ENCODE assay signal across 8 mouse cellular contexts in genomic region chr13:24936772-24937107, GRCm38 (mm10). TPM values are rescaled to one million over a fixed set of nuclear protein-coding genes. Genes with fewer than 3 reads are reported as not detected.
DNase-seq lines count a peak whose midpoint lies in the region; ATAC-seq and TF ChIP-seq lines count a peak whose summit lies in the region.

No protein-coding gene starts in this region.

- TF ChIP-seq RAD21 in CH12.LX (IDR thresholded peaks at IDR 0.05; ENCODE audit: low read depth, low read length): no peak

- WGBS in heart, embryonic 11.5 days (ENCODE audit: insufficient replicate concordance): 41% methylated on average over 5 of the region's 5 CpGs
- 50% methylated on average over 5 of the region's 5 CpGs for WGBS in forebrain, embryonic 14.5 days
- WGBS in liver, embryonic 15.5 days (ENCODE audit: insufficient replicate concordance): 30% methylated on average over 5 of the region's 5 CpGs

- no peaks in the 10 kb centered on the region; the same call in 1 of the 2 replicates for H3K4me1 ChIP-seq in heart, embryonic 11.5 days (ENCODE audit: control insufficient read depth, insufficient read depth, low read length)
- peaks cover 0 to 10% of the 10 kb centered on the region in 2 experiments; a peak in 2 of 4 replicates for H3K4me1 ChIP-seq in CH12.LX (ENCODE audit: control insufficient read depth in 1 of 2, insufficient read depth in 2 of 2)
- peaks cover 4% of the 10 kb centered on the region; the same call in 1 of the 2 replicates for H3K4me1 ChIP-seq in forebrain, embryonic 14.5 days (ENCODE audit: control insufficient read depth, insufficient read depth, low read length)
- peaks cover 15% of the 10 kb centered on the region for H3K4me1 ChIP-seq in liver, embryonic 15.5 days (replicated peaks)

- H3K27me3 ChIP-seq in heart, embryonic 11.5 days (ENCODE audit: control insufficient read depth, insufficient read depth, low read length): no peaks in the 10 kb centered on the region
- H3K27me3 ChIP-seq in CH12.LX (replicated peaks): peaks cover 13% of the 10 kb centered on the region
- no peaks in the 10 kb centered on the region for H3K27me3 ChIP-seq in forebrain, embryonic 14.5 days (replicated peaks; ENCODE audit: control insufficient read depth, insufficient read depth, low read length)
- peaks cover 55% of the 10 kb centered on the region for H3K27me3 ChIP-seq in liver, embryonic 15.5 days

- no peaks in the 10 kb centered on the region for H3K36me3 ChIP-seq in heart, embryonic 11.5 days (ENCODE audit: control insufficient read depth, insufficient read depth, low read length)
- H3K36me3 ChIP-seq in CH12.LX (replicated peaks in 1 of 2; ENCODE audit: control insufficient read depth in 1 of 2, insufficient read depth in 1 of 2, low read length in 1 of 2): no peaks in the 10 kb centered on the region
- H3K36me3 ChIP-seq in forebrain, embryonic 14.5 days (ENCODE audit: control insufficient read depth, insufficient read depth, low read length): no peaks in the 10 kb centered on the region
- no peaks in the 10 kb centered on the region for H3K36me3 ChIP-seq in liver, embryonic 15.5 days (replicated peaks)

- dilution Hi-C loops in CH12.LX (cut with MboI; ENCODE audit: extremely low pct_ligation_motif_present, extremely low pct_unique_long_range_greater_than_20kb, low sequenced_read_pairs): no loop called here

- peak overlapping the region; percentile 83 for H3K4me2 ChIP-seq in heart, embryonic 11.5 days
- H3K4me2 ChIP-seq in CH12.LX (ENCODE audit: insufficient read depth, low read depth, poor library complexity, severe bottlenecking): peak overlapping the region; percentile 80
- H3K4me2 ChIP-seq in forebrain, embryonic 14.5 days (ENCODE audit: low read length): peak overlapping the region; percentile 81
- H3K4me2 ChIP-seq in liver, embryonic 15.5 days: peak overlapping the region; percentile 72

- no peaks in the 10 kb centered on the region; the same call in 1 of the 2 replicates for H3K79me2 ChIP-seq in CH12.LX (replicated peaks; ENCODE audit: control insufficient read depth, extremely low read depth, insufficient read depth, poor library complexity, severe bottlenecking)

- in situ Hi-C loops in CH12.LX (cut with MboI; ENCODE audit: low pct_ligation_motif_present, low pct_unique_long_range_greater_than_20kb, low sequenced_read_pairs): loop anchor here (5.0 kb wide), 1 partner anchor 46 kb away; no protein-coding TSS in a partner anchor

- TF ChIP-seq EP300 in CH12.LX (IDR thresholded peaks at IDR 0.05; ENCODE audit: low read length): no peak

- H3K9me3 ChIP-seq in heart, embryonic 11.5 days (replicated peaks; ENCODE audit: control insufficient read depth, low read length): no peaks in the 10 kb centered on the region
- no peaks in the 10 kb centered on the region for H3K9me3 ChIP-seq in CH12.LX (replicated peaks; ENCODE audit: low read length)
- H3K9me3 ChIP-seq in forebrain, embryonic 14.5 days (replicated peaks; ENCODE audit: control insufficient read depth, low read length): no peaks in the 10 kb centered on the region
- no peaks in the 10 kb centered on the region for H3K9me3 ChIP-seq in liver, embryonic 15.5 days (replicated peaks)

- no peak for TF ChIP-seq POLR2A in CH12.LX (IDR thresholded peaks at IDR 0.05; ENCODE audit: low read depth, low read length)

- peak overlapping the region; percentile 93 for H3K9ac ChIP-seq in heart, embryonic 11.5 days (ENCODE audit: low read depth, low read length)
- peak overlapping the region; percentile 82; the same call in 1 of the 2 replicates for H3K9ac ChIP-seq in CH12.LX (ENCODE audit: insufficient read depth, low read depth)
- H3K9ac ChIP-seq in forebrain, embryonic 14.5 days (ENCODE audit: low read length): peak overlapping the region; percentile 88
- H3K9ac ChIP-seq in liver, embryonic 15.5 days: peak overlapping the region; percentile 56; the same call in 1 of the 2 replicates

- no peak for DNase-seq in heart, adult 11 months
- no peak for DNase-seq in CH12.LX (ENCODE audit: extremely low read depth)
- DNase-seq in forebrain, embryonic 14.5 days (ENCODE audit: low spot score): no peak
- DNase-seq in B cell, adult 2 months: no peak
- DNase-seq in urinary bladder, postnatal 10 days (ENCODE audit: low spot score): no peak
- DNase-seq in kidney, postnatal 25 days: no peak

- no peak for TF ChIP-seq CTCF in CH12.LX (conservative IDR thresholded peaks at IDR 0.05 in 1 of 2, IDR thresholded peaks at IDR 0.05 in 1 of 2; ENCODE audit: low read depth in 2 of 2, low read length in 2 of 2)

- H3K27ac ChIP-seq in heart, embryonic 11.5 days (ENCODE audit: low read depth, low read length): no peak overlapping the region
- no peak overlapping the region for H3K27ac ChIP-seq in CH12.LX (ENCODE audit: insufficient read depth, low read depth)
- H3K27ac ChIP-seq in forebrain, embryonic 14.5 days (ENCODE audit: low read depth, low read length): no peak overlapping the region
- no peak overlapping the region for H3K27ac ChIP-seq in liver, embryonic 15.5 days (replicated peaks)

- peak overlapping the region; percentile 89 for H3K4me3 ChIP-seq in heart, embryonic 11.5 days (ENCODE audit: low read depth, low read length)
- H3K4me3 ChIP-seq in CH12.LX (replicated peaks in 1 of 3; ENCODE audit: low read depth in 2 of 3, low read length in 2 of 3, poor library complexity in 1 of 3): peak overlapping the region; percentile 50 to 90 (median 61)
- peak overlapping the region; percentile 85 for H3K4me3 ChIP-seq in forebrain, embryonic 14.5 days (ENCODE audit: low read depth, low read length)
- peak overlapping the region; percentile 65 for H3K4me3 ChIP-seq in liver, embryonic 15.5 days (replicated peaks)

- no peak for ATAC-seq in heart, embryonic 11.5 days (replicated peaks; ENCODE audit: insufficient number of reproducible peaks, low FRiP score, low TSS enrichment)
- ATAC-seq in forebrain, embryonic 14.5 days: peak; percentile 19
- ATAC-seq in liver, embryonic 15.5 days (ENCODE audit: insufficient read depth): no peak

TF ChIP-seq in CH12.LX, 34 proteins besides CTCF, POLR2A, EP300 and RAD21:
- TF ChIP-seq SMC3 (IDR thresholded peaks at IDR 0.05; ENCODE audit: low read depth, low read length) (no peak), TBP (conservative IDR thresholded peaks at IDR 0.05; ENCODE audit: low read depth, low read length) (no peak), MEF2A (IDR thresholded peaks at IDR 0.05; ENCODE audit: borderline replicate concordance, low read depth, low read length) (no peak), HCFC1 (IDR thresholded peaks at IDR 0.05; ENCODE audit: low read depth, low read length) (no peak), POLR2AphosphoS2 (IDR thresholded peaks at IDR 0.05; ENCODE audit: low read depth, low read length) (no peak), ETS1 (conservative IDR thresholded peaks at IDR 0.05; ENCODE audit: low read depth, low read length) (no peak), CHD2 (IDR thresholded peaks at IDR 0.05; ENCODE audit: low read length) (no peak), ZNF384 (IDR thresholded peaks at IDR 0.05; ENCODE audit: low read depth, low read length) (no peak), ZMIZ1 (IDR thresholded peaks at IDR 0.05; ENCODE audit: low read depth, low read length) (no peak), GABPA (IDR thresholded peaks at IDR 0.05; ENCODE audit: insufficient replicate concordance, low read depth, low read length) (no peak), USF2 (conservative IDR thresholded peaks at IDR 0.05; ENCODE audit: low read depth, low read length) (no peak), E2F4 (IDR thresholded peaks at IDR 0.05; ENCODE audit: insufficient replicate concordance, low read depth, low read length) (no peak), MAFK (IDR thresholded peaks at IDR 0.05; ENCODE audit: insufficient replicate concordance, low read length) (no peak), IRF4 (IDR thresholded peaks at IDR 0.05; ENCODE audit: low read depth, low read length) (no peak), MYC (IDR thresholded peaks at IDR 0.05; ENCODE audit: low read depth, low read length) (no peak), JUN (IDR thresholded peaks at IDR 0.05; ENCODE audit: insufficient read depth, low read depth, low read length) (no peak)
TF ChIP-seq in CH12.LX: peak in this region for 0.

RNA-seq across cellular contexts. Expression of gene Aldh5a1, which starts 0.7 kb away (rescaled TPM):
- 7.9 and 8.1 TPM in 2 replicates for polyA plus RNA-seq in heart, embryonic 11.5 days (2014; fragmentation: Nextera tagmentation; extraction: Ambion mirVana)
- total RNA-seq in CH12.LX (2012; rRNA removed) (1.6 and 2.4 TPM in 2 replicates), CH12.LX (2014; rRNA removed) (0.36 and 0.50 TPM in 2 replicates)
- 0.93 and 1.3 TPM in 2 replicates for polyA plus RNA-seq in CH12.LX (2012; ENCODE audit: insufficient read length, low read depth)
- 7.5 and 8.0 TPM in 2 replicates for polyA plus RNA-seq in forebrain, embryonic 14.5 days (2014; fragmentation: Nextera tagmentation; extraction: Ambion mirVana)
- polyA plus RNA-seq in liver, embryonic 15.5 days (2015; fragmentation: Nextera tagmentation; extraction: Ambion mirVana): 3.5 and 4.0 TPM in 2 replicates

RNA-seq across cellular contexts. Expression of gene Gpld1, which starts 6.2 kb away (rescaled TPM):
- polyA plus RNA-seq in heart, embryonic 11.5 days (2014; fragmentation: Nextera tagmentation; extraction: Ambion mirVana): 0.11 and 0.42 TPM in 2 replicates
- 1.0 and 1.4 TPM in 2 replicates for total RNA-seq in CH12.LX (2012; rRNA removed)
- 0.30 and 0.34 TPM in 2 replicates for total RNA-seq in CH12.LX (2014; rRNA removed)
- polyA plus RNA-seq in CH12.LX (2012; ENCODE audit: insufficient read length, low read depth): 0.23 and 0.57 TPM in 2 replicates
- 0.67 and 0.99 TPM in 2 replicates for polyA plus RNA-seq in forebrain, embryonic 14.5 days (2014; fragmentation: Nextera tagmentation; extraction: Ambion mirVana)
- 11.7 and 17.2 TPM in 2 replicates for polyA plus RNA-seq in liver, embryonic 15.5 days (2015; fragmentation: Nextera tagmentation; extraction: Ambion mirVana)
